Mouse (Mus musculus) liver, embryonic 14.5 days (tissue): ENCODE measurements at regions not wholly inside any gene's neighbourhood (a gene's known extent, or its start where the extent isn't known, plus 50 kb on each side); places are given as distances from the start of the nearest gene placed in this dataset.

Experiments
- ATAC-seq: fragments of 200-750 bp; cut with Nextera tagmentation; 2 replicates; pipeline ENCODE4 v1.8.0; 2017; ENCODE audit warnings: moderate number of reproducible peaks, mild to moderate bottlenecking, moderate library complexity; ENCODE audit not compliant: insufficient read depth
- DNase-seq, 3 experiments: peaks; one replicate each; pipeline ENCODE4 v3.0.0-alpha.2; 2012 to 2013; ENCODE audit warnings: low read depth in 3 of 3, low spot score in 3 of 3
- H3K27ac ChIP-seq: fragments of 300-500 bp; sonication (generic); 2 replicates; pipeline ENCODE4 v1.5.1; 2014; ENCODE audit warnings: moderate library complexity, mild to moderate bottlenecking, control low read depth, inconsistent platforms
- H3K27me3 ChIP-seq: fragments of 300-500 bp; sonication (generic); 2 replicates; pipeline ENCODE4 v1.6.1; 2014; ENCODE audit warnings: mild to moderate bottlenecking, low read length, moderate library complexity; ENCODE audit not compliant: control insufficient read depth, insufficient read depth
- H3K36me3 ChIP-seq: fragments of 300-500 bp; sonication (generic); replicated peaks from 2 replicates; pipeline ENCODE4 v1.6.1; 2014; ENCODE audit warnings: low read depth; ENCODE audit not compliant: control insufficient read depth, insufficient read depth
- H3K4me1 ChIP-seq, 2 experiments: fragments of 200-500 bp in 1 of 2; fragments of 300-500 bp in 1 of 2; sonication (generic) in 1 of 2; replicated peaks; 2 replicates each; pipeline ENCODE4 v1.6.1; 2012 to 2014; ENCODE audit warnings: antibody characterized with exemption in 1 of 2, inconsistent platforms in 1 of 2, low read length in 1 of 2; ENCODE audit not compliant: control insufficient read depth in 2 of 2, insufficient read depth in 2 of 2
- H3K4me2 ChIP-seq: fragments of 300-500 bp; sonication (generic); 2 replicates; pipeline ENCODE4 v1.6.1; 2014; ENCODE audit warnings: low read depth, mild to moderate bottlenecking, control low read depth, moderate library complexity
- H3K4me3 ChIP-seq, 2 experiments: fragments of 200-500 bp in 1 of 2; fragments of 300-500 bp in 1 of 2; sonication (generic) in 1 of 2; 2 replicates each; pipeline ENCODE4 v1.5.1; 2012 to 2014; ENCODE audit warnings: low read depth in 2 of 2, low read length in 2 of 2, mild to moderate bottlenecking in 2 of 2, control low read depth in 1 of 2, inconsistent platforms in 1 of 2, moderate library complexity in 1 of 2; ENCODE audit not compliant: insufficient read depth in 1 of 2
- H3K9ac ChIP-seq: fragments of 300-500 bp; sonication (generic); replicated peaks from 2 replicates; pipeline ENCODE4 v1.6.1; 2014; ENCODE audit warnings: mild to moderate bottlenecking, control low read depth, moderate library complexity
- H3K9me3 ChIP-seq: fragments of 300-500 bp; sonication (generic); 2 replicates; pipeline ENCODE4 v1.6.1; 2016; ENCODE audit warnings: low read length, mixed read lengths; ENCODE audit not compliant: control insufficient read depth
- CTCF ChIP-seq: IDR thresholded peaks from 2 replicates; pipeline ENCODE4 v1.5.1; 2016; ENCODE audit warnings: antibody characterized with exemption, low read depth, control low read depth
- EP300 ChIP-seq: IDR thresholded peaks from 2 replicates; pipeline ENCODE4 v1.6.1; 2016; ENCODE audit warnings: antibody characterized with exemption, low read depth
- whole genome bisulfite sequencing: fragments of 180-500 bp; shearing (Covaris S2); extraction: QIAGEN DNeasy Blood & Tissue Kit; methylation state at CpG from one replicate; pipeline ENCODE4 v1.1.7; 2014; ENCODE audit not compliant: insufficient replicate concordance; 5-methylcytosine and 5-hydroxymethylcytosine counted together

GRCm38 (mm10) chr7:64060582-64060981 lies 93.1 kb upstream of the Trpm1 start:
- H3K4me3 ChIP-seq: no peak overlapping the region
- H3K9me3 ChIP-seq: no peaks in the 10 kb centered on the region
- 85% methylated on average over 1 of the region's 1 CpGs for WGBS
- no peaks in the 10 kb centered on the region for H3K27me3 ChIP-seq
- peaks cover 28 to 35% of the 10 kb centered on the region in 2 experiments for H3K4me1 ChIP-seq
- TF ChIP-seq CTCF (no peak), EP300 (no peak)
- no peaks in the 10 kb centered on the region for H3K36me3 ChIP-seq
- DNase-seq (no peak), ATAC-seq (no peak)
- no peak overlapping the region for H3K9ac ChIP-seq
- H3K27ac ChIP-seq: no peak overlapping the region
- no peak overlapping the region for H3K4me2 ChIP-seq

GRCm38 (mm10) chr7:64060051-64060450 lies 93.6 kb upstream of the Trpm1 start:
- no peaks in the 10 kb centered on the region for H3K27me3 ChIP-seq
- H3K4me1 ChIP-seq: peaks cover 28 to 34% of the 10 kb centered on the region in 2 experiments
- 4% methylated on average over 1 of the region's 1 CpGs for WGBS
- H3K36me3 ChIP-seq: no peaks in the 10 kb centered on the region
- TF ChIP-seq CTCF (peak; percentile 87), EP300 (no peak)
- H3K4me2 ChIP-seq: no peak overlapping the region
- no peaks in the 10 kb centered on the region for H3K9me3 ChIP-seq
- no peak for ATAC-seq
- no peak overlapping the region for H3K4me3 ChIP-seq
- DNase-seq: no peak
- no peak overlapping the region for H3K27ac ChIP-seq
- H3K9ac ChIP-seq: no peak overlapping the region

- TF ChIP-seq CTCF: no peak
- Histone ChIP-seq H3K9me3 (no peaks in the 10 kb centered on the region), H3K27me3 (no peaks in the 10 kb centered on the region), H3K4me1 (peaks cover 28 to 34% of the 10 kb centered on the region in 2 experiments), H3K4me3 (peak overlapping the region in 1 of 2 experiments; percentile 3; a peak in 2 of 4 replicates), H3K27ac (peak overlapping the region; percentile 90), H3K36me3 (no peaks in the 10 kb centered on the region), H3K4me2 (peak overlapping the region; percentile 54), H3K9ac (peak overlapping the region; percentile 53)
- ATAC-seq: peak; percentile 42
- no peak for DNase-seq
- 15% methylated on average over 4 of the region's 4 CpGs for WGBS
Observed at GRCm38 (mm10) chr7:64058282-64058872, 95.3 kb upstream of the Trpm1 start.

GRCm38 (mm10) chr7:64057873-64058272 lies 95.8 kb upstream of the Trpm1 start:
- no peaks in the 10 kb centered on the region for H3K27me3 ChIP-seq
- H3K9me3 ChIP-seq: no peaks in the 10 kb centered on the region
- peak overlapping the region; percentile 53 for H3K9ac ChIP-seq
- WGBS: 0% methylated on average over 4 of the region's 4 CpGs
- H3K36me3 ChIP-seq: no peaks in the 10 kb centered on the region
- peaks cover 28 to 34% of the 10 kb centered on the region in 2 experiments for H3K4me1 ChIP-seq
- peak; percentile 99 for ATAC-seq
- peak overlapping the region; percentile 90 for H3K27ac ChIP-seq
- TF ChIP-seq EP300 (peak; percentile 92), CTCF (peak; percentile 78)
- peak overlapping the region; percentile 54 for H3K4me2 ChIP-seq
- DNase-seq: peak; percentile 81 to 89 (median 87)
- peak overlapping the region in 1 of 2 experiments; percentile 3; a peak in 2 of 4 replicates for H3K4me3 ChIP-seq

- no peak overlapping the region for H3K9ac ChIP-seq
- no peaks in the 10 kb centered on the region for H3K27me3 ChIP-seq
- TF ChIP-seq EP300 (no peak), CTCF (peak; percentile 13; the same call in 1 of the 2 replicates)
- H3K4me2 ChIP-seq: no peak overlapping the region
- no peaks in the 10 kb centered on the region for H3K36me3 ChIP-seq
- no peak overlapping the region; the same call in 1 of the 2 replicates for H3K27ac ChIP-seq
- ATAC-seq (no peak), DNase-seq (no peak)
- H3K4me3 ChIP-seq: no peak overlapping the region
- peaks cover 31 to 35% of the 10 kb centered on the region in 2 experiments for H3K4me1 ChIP-seq
- no peaks in the 10 kb centered on the region for H3K9me3 ChIP-seq
- 68% methylated on average over 3 of the region's 3 CpGs for WGBS
Observed at GRCm38 (mm10) chr7:64056498-64056897, 97.1 kb upstream of the Trpm1 start.
